Mouse (Mus musculus) skeletal muscle tissue, adult 2 months (tissue): Measurements from ENCODE around the gene Mrgprx2.
"Not testable (repeated sequence)": the region's sequence is repeated elsewhere in the genome, so short reads cannot be mapped to it uniquely, and the experiment has no call there.

Source experiments
- DNase-seq: peaks from one replicate; pipeline ENCODE4 v3.0.0-alpha.2; 2012; ENCODE audit warnings: low read depth, low spot score

The Mrgprx2 gene

DNA sequence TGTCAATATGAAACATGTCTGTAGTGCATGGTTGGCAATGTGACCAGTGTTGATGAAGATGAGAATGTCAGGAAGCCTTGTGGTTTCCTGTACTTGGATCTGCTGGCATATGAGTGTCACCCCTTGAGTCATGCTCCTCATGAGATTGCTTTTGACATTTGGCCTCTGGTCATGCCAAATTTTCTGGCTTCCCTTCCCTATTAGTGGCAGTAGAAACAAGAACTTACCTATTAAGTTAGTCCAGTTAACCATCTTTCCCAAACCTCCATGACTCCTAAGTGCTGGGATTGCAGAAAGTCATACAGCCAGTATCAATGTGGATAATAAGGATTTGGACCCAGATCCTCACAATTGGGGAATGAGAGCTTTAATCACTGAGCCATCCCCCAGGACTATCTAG, at the start of gene Mrgprx2:
Gene Mrgprx2 (minus strand): TSS at position 101 of the 400 bp plus-strand sequence.
- no peak for DNase-seq

DNA sequence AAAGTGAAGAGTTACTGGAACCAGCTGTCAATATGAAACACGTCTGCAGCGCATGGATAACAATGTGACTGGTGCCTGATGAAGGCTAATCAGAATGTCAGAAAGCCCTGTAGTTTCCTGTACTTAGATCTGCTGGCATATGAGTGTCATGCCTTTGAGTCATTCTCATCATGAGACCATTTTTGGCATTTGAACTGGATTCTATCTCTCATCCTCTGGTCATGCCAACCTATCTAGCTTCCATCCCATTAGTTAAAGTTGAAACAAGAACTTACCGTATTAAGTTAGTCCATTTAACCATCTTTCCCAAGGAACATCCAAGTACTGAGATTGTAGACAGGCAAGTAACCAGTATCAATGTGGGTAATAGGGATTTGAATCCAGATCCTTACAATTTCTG, 42.9 kb downstream of the Mrgprx2 start, which contains the start of gene Mrgprb1:
Gene Mrgprb1 (minus strand): TSS at position 101 of the 400 bp plus-strand sequence.
- no peak for DNase-seq

DNA sequence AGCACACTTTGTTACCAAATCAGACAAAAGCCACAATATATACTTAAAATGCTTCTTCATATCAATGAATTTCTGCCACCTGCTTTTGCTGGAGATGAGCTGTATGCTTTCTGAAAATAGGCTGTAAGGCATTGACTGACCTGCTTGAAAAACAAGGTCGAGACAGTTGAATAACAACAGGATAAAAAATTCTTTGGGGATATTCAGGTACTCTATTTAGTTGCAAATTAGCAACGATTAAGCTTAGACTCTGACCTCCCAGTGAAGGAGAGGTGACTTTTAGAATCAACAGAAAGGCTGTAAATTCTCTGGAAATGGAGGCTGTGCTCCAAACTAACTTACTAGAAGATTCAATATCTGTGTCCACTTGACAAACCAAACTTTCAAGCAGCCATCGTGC, 62.5 kb downstream of the Mrgprx2 start:
- DNase-seq, result no peak

DNA sequence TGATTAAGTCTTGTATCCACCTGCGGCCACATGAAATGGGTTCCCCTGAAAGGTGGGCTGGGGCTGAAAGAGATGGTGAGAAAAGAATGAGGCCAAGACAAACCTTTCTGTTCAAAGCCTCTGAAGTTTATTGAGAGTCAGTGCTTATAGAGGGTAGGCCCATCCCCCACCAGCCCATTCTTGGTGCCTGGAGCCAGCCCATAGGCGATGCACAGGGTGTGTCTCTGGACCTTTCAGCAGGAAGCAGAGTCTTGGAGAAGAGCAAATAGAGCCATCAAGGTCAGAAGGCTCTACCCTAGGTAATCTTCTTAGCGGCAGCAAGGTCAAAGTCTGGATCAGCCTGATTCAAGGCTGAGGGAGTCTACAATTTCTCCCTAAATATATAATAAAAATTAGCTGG, 63.2 kb downstream of the Mrgprx2 start:
- not testable (repeated sequence) for DNase-seq
